Mouse (Mus musculus) subcutaneous adipose tissue, adult 2 months (tissue): ENCODE results near the gene Gdi2. TPM values are rescaled to one million over a fixed set of nuclear protein-coding genes. Genes with fewer than 3 reads are reported as not detected.

Source experiments
- polyA plus RNA-seq: library from polyadenylated mRNA; depleted of rRNA; stranded (reverse); fragments of >200 nt; gene quantifications from 2 replicates; pipeline ENCODE4 v1.2.3, GENCODE M21; 2012; ENCODE audit warnings: low replicate concordance; rRNA removed

The Gdi2 gene
- 228 and 242 TPM in 2 replicates for polyA plus RNA-seq

DNA sequence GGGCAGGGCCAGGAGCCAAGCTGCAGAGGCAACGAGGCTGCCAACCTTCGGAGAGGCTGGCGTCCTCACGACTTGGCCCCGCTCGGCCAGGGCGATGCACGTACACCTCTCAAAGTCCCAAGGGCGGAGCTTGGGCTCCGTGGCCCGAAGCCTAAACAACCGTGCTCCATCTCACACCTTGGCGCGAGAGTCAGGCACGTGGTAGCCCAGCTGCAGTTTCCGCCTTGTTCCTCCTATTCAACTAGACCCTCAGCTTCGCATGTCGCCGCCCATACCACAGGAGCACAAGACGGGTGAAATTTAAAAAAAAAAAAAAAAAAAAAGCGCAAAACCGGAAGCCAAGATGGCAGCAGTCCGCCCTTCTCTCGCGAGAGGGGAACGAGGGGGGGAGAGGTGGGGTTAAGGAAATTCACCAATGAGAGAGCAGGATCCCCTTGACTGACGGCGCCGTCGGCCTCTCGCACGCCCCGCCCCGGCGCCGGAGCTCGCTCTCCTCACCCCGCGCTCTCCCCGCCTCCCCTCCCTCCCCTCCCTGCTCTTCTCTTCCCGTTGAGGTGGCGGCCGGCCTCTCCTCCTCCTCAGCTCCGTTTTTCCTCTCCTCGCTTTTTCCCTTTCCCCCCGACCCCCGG lies at the start of gene Gdi2:
TSS of gene Gdi2 (plus strand) at position 470 of the 629 bp plus-strand sequence.

DNA sequence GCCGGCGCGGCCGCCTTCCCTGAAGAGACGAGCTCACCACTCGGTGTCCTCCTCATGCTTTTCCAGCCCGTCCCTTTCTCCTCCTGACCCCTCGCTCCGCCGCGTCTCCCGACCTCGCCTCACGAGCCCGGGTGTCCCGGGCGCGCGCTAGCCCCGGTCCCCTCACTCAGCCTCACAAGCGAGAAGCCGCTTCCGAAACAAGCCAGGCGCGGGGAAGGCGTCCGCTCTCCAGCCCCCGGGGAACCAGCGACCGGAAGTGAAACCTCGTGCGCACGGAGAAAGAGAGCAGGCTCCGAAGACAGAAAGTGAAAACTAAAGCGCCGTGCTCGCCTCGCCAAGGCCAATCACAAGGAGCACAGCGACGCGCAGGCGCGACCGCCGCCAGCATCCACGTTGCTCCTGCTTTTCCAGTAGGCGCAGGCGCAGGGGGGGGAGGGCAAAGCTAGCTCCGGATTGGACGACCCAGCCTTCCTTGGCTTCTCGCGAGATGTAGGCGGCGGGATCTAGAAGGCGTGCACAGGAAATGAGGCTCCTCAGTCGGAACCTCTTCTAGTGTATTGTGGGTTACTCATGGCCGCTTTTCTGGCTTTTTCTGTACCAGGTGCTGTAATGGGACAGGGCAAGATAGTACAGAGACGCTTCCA lies 73.1 kb downstream of the Gdi2 start, which contains the start of gene Fam208b:
TSS of gene Fam208b (minus strand) at position 314 of the 644 bp plus-strand sequence.

Other genes starting within 250 kb of the Gdi2 start
- 3.6 and 6.8 TPM in 2 replicates for gene Fam208b, start 73.0 kb downstream of the Gdi2 start, polyA plus RNA-seq
- gene Asb13, start 96.0 kb downstream of the Gdi2 start, polyA plus RNA-seq: 10.6 and 17.8 TPM in 2 replicates